Mouse (Mus musculus) urinary bladder, postnatal 4 days (tissue): ENCODE measurements at regions not wholly inside any gene's neighbourhood (a gene's known extent, or its start where the extent isn't known, plus 50 kb on each side); places are given as distances from the start of the nearest gene placed in this dataset.

ENCODE experiments used
- DNase-seq, 2 experiments: peaks; one replicate each; pipeline ENCODE4 v3.0.0; 2021 to 2022; ENCODE audit warnings: low spot score in 2 of 2

DNA sequence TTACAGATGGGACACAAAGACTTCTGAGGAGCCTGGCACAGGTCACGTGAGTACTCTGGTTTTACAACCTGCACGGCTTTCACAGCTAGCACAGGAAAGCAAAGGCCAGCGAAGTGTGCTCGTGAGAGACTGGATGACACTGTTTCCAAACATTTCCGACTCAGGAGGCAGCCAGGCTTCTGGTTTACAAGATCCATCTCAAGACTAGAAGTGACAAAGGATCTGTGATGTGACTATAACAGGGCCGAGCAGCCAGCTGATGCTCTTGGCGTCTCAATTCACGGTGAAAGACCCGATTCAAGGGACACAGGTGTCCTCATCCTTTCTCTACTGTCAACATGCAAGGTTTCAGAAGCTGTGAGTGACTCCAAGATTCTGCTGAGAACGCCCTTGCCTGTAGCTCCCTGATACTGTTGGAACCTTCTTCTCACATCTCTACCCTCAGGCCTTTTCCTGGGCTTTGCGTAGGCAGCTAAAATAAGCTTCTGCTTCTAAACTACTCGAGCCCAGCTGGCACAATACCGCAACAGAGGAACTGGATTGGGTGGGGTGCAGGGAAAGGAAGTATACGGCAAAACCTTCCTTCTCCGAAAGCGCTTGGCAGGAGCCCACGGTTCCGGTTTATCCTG lies 300.3 kb downstream of the Abcc12 start:
- no peak for DNase-seq

DNA sequence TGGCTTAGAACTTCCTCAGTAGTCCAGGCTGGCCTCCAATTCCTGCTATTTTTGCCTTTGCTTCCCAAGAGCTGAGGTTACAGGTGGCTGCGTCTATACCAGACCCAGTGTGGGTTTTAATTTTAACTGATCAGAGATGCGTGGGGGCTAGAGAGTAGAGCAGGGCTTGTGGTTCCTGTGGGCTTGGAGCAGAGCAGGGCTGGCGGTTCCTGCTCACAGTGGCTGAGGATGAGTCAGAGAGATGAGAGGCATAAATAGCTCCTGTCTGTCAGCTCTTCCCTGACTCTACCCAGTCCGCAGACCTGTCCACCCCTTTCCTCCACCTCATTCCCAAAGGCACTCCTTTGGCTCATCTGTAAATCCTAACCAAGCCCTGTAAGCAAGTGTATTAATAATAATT lies 304.8 kb downstream of the Abcc12 start:
- no peak for DNase-seq

DNA sequence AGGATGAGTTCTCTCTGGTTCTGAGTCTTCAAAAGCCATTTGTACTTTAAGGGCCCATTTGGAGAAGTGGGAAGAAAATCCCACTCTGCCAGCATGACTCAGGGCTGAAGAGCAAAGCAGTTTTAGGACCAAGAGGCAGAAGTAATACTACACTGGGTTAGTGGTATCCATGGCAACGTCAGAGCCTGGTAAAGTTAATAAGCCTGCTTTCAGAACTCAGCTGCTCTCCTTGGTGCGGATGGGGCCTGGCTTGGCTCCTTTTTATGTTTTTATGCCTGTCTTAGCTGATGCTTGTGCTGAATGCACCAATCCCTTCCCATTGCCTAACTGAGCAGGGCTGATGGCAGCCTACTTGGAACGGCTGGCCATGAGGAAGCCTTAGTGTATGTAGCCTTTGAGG lies 306.7 kb downstream of the Abcc12 start:
- no peak for DNase-seq

DNA sequence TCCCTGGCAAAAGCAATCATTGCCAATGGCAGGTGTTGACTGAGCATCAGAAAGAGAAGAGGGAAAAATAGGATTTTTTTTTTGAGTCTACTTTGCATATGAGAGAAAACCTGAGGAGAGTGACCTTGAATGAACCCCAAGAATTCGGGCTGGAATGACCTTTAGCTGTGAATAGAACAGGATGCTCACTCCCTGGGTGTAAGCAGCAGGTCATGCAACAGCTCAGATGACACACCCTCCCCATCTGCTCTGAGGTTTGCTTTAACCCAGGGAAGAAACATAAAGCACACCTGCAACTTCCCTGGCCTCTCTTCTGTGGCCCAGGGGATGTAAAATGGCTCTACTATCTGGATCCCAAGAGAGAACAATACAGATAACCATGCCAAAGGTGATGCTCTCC lies 307.9 kb downstream of the Abcc12 start:
- DNase-seq, result no peak

DNA sequence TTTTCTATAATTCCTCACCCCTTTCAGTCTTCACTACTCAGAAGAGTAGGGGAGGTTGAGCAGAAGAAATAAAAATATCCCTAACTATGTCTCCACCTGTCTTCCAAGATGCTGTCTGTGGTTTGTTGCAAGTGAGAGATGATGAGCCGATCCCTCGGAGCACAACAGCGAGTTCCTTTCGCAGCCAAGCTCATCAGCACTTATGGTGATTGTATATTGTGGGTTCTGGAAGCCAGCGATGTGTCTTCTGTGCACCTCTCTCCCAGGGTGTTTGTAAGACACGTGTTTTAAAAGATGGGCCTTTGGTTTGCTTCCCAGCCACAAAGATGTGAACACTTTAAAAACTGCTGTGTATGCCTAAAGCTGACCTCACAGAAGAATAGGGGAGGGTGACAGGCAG lies 309.0 kb downstream of the Abcc12 start:
- no peak for DNase-seq

DNA sequence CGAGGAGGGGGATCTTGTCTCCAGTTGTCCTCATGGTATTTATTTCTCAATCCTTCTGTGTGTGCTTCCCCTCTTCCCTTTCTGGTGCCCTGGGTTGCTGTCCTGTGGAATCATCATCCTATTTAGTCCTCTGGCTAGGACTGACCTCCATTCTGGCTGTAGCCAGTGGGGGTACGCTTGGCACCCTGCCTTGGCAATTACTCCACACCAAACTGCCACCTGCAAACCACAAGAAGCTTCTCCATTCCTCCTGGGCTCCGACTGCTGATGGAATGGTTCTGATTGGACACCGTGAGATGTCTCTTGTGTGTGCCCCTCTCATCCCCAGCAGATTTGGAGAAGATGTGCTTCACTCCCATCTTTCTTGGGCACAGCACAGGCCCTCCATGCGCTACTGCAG lies 322.5 kb downstream of the Abcc12 start:
- DNase-seq, result peak; percentile 8 to 54

DNA sequence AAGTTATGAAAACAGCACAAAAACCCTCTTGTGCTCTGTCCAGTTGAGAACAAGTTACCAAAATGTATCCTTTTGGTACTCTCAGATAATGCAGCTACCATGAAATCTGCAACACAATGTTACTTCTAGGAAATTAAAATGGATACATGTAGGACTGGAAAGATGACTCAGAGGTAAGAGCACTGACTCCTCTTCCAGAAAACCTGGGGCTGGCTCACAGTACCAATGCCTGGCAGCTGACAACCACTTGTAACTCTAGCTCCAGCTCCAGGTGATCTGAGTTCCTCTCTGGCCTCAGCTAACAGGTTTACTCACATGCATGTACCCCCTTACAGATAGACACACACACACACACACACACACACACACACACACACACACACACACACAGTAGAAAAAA lies 325.1 kb downstream of the Abcc12 start:
- DNase-seq, result peak in 1 of 2 experiments; percentile 13

DNA sequence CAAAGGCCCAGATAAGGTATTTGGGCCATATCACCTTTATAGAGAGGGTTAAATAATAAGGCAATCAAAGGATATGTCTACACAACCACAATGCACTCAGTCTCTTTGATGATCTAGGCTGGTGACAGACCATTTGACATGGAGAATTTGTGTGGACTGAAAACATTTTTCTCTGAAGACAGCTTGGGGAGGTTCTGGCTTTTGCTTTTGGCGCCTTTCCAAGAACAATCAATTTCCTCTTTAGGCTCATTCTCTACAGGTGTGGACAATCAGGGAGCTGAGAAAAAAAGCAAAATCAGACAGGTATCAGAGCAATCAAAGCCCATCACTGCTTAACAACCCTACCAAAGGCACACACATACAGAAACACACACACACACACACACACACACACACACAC lies 325.8 kb downstream of the Abcc12 start:
- peak in 1 of 2 experiments; percentile 13 for DNase-seq

DNA sequence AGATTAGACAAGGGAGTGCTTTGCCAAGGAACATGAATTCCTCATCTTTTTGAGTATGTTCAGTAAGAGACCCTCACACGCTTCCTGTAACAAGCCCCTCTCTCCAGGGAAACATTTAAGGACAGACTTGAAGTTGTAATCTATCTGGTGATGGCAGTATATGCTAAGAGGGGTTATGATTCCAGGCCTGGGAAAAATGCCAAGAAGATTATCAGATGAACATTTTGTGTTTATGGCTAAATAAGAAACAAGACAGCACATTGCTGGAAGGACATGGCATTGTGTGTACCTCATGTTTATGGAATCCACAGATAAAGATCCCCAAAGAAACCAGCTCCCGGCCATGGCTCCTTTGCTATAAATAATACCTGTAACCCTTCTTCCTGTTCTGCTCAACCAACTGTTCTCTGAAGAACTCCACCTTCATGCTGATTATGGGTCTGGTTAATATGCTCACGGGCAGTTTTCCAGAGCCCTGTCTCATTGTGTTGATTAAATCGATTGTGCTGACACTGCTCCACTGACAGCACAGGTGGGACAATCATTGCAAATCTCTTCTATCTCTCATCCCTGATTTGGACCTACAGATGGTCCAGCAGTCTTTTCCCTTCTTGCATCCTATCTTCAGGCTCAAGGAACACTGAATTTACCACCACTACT lies 327.7 kb downstream of the Abcc12 start:
- no peak for DNase-seq

DNA sequence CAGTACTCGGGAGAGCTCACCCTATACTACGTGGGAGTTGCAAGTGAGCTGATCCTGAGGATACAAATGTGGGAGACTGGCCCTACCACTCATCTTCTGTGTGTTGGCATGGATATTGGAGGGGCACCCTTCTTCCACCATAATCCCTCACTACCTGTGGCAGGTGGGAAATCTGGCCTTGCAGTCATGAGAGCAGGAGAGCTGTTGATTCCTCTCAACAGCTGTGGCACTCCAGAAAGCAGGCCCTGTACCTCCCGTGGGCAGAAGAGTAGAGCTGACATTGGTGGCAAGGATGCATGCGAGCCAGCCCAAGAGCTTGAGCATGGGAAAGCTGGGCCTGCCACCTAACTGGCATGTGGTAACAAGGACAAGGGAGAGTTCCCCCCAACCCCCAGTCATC lies 345.8 kb downstream of the Abcc12 start:
- DNase-seq, result no peak

DNA sequence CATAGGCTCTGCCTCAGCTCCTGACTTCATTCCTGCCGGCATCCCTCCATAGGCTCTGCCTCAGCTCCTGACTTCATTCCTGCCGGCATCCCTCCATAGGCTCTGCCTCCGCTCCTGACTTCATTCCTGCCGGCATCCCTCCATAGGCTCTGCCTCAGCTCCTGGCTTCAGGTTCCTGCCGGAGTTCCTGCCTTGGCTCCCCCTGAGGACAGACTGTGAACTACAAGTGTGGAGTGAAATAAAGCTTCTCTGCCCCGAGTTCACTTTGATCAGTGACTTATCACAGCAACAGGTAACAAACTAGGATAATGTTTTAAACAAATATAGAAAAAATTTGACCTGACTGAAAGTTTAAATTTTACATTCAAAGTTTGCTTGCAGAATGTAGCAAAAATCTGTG lies 348.5 kb downstream of the Abcc12 start:
- DNase-seq, result peak in 1 of 2 experiments; percentile 59

DNA sequence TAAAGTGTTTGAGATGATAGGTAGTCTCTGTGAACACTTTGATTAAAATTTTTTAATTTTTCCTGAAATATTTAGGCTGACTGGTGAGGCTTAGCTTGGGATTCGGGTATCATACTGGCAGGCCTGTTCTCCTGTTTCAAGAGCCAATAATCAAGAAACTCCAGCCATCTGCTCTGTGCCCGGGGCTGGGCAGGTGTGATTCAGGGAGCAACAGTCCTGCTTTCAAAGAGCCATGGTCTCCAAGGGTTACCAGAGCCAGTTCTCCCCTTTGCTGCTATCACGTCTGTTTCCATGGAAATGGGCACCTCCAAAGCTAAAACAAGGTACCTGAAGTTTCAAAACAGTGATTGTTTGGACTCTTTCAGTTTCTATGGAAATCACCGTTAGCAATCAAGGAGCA lies 355.6 kb downstream of the Abcc12 start:
- no peak for DNase-seq

DNA sequence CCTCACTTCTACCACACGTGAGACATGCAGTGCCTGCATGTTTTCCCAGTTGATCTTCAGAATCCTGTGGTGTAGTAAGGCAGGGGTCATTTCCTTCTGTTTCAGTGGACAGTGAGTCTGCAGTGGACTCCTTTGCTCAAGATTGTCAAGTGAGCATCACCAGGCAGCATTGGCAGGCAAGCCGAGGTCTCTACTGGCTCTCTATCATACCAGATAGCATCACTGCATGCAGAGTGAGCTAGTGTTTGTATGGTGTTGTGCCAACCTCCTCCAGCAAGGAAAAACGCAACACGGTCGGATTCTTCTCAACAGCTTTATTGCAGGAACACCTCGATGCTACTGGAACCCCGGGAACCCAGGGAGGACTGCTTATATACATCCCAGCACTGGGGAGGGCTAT lies 357.8 kb downstream of the Abcc12 start:
- DNase-seq, result no peak

DNA sequence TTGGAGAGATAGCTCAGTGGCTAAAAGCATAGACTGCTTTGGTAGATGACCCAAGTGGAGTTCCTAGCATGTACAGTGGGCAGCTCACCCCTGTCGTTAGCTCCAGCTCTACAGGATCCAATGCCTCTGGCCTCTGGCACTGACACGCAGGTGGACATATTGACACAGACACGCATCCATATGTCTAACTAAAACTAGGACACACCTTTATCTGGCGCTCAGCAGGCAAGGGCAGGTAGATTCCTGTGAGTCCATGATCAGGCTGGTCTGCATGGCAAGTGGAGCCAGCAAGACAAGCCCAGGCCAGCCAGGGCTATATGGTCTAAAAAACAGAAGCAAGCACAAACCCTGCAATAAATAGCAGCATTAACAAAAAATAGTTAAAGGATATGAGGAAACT lies 358.3 kb downstream of the Abcc12 start:
- DNase-seq, result no peak

DNA sequence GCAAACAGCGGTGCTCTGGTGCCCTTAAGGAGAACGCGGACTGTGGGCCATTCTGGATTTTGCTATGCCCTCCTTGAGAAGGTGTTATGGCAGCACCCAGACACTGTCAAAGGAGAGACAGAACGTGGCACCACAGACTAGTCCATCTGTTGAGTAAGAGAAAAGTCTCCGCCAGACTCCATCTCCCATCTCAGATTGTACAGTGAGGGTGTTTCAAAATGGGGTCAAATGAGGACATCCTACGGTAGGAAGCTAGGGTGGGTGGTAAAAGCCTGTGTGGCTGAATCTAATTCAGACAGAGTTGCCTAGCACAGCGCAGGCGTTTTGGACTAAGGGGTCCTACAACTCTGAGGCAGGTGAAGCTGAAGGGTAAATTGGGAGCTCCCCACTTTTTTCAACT lies 366.1 kb downstream of the Abcc12 start:
- DNase-seq, result no peak

DNA sequence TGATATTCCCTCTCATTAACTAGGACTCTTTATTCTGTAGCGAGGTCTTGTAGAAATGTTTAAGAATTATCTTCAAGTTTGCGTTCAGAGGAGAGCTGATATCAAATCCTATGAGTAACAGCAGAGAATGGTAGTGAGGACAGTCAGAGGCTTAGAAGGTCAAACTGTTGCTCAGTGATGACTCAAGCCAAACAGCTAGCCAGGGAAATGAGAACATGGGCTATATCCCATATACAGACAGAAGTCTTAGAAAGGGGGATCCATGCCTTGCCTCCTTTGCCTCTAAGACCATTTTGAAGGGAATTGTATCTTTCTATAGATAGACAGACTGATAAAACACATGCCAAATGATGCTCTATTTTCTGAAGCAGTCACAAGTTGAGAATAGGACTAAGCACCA lies 368.0 kb downstream of the Abcc12 start:
- no peak for DNase-seq

DNA sequence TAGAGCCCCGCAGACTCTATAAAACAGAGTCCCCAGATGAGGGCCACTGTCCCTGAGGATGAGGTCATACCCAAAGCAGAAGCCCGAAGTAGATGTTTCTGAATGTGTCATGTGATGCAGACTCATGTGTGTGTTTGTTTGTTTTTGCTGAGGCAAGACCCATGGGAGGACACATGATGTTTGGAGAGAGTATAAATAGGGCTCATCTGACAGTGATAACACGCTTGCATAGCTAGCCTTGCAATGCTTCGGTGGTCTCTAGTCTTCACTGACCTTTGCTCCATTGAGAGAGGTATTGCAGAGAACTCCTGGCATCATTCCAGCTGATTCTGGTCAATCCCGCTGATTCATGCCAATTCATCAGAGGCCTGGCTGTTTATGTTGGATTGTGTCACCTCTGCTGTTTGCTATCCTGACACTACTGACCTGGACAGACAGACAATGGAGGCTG lies 368.1 kb downstream of the Phkb start:
- no peak for DNase-seq

DNA sequence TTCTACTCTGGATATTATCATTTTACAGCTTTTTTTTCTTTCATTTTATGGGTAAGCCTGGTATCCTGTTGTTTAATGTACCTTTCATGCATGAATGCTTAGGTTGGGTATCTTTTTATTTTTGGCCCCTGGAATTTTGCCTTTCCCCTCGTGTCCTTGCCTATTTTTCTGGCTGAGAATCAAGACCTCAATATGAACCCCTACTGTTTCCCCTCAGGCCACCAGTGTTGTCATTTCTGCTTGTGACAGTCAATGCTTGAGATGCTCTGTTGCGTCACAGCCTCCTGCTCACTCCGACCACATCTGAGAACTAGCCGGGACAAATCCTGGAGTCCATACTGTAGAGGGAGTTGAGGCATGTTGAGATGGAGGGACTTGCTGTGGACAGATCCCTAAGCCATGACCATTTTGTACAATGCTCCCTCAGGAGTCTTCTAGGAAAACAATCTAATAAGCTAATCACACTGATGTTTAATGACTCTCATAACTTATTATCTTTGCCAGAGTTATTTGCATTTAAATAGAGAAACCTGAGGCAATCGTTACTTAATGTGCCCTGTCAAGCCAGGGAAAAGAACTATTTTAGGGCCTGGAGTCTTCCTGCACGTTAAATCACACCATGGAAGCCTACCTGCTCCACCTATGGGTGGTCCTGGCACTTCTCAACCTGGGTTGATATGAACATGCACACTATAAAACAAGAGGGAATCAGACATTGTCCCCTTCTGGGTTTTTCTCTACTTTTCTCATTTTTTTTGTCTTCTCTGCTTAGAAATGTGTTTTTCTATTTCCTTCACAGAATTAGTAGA lies 363.9 kb downstream of the Phkb start:
- DNase-seq, result no peak

DNA sequence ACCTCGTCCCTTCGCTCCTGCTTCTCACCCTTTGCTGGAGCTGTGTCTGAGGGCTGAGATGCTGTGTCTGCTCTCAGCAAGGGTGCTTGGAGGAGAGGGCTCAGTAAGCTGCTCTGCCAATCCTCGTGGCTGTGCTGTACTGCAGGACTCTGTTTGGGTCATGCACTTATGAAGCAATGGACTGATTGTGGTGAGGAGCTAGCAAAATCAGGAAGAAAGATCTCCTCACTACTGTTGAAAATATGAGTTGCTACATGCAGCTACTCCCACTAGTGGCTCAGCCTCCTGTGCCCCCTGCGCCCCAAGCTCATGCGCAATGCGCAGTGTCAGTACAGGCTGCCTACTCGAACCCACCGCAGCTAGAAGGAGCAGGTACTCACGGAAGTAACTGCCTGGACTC lies 362.3 kb downstream of the Phkb start:
- DNase-seq, result no peak

DNA sequence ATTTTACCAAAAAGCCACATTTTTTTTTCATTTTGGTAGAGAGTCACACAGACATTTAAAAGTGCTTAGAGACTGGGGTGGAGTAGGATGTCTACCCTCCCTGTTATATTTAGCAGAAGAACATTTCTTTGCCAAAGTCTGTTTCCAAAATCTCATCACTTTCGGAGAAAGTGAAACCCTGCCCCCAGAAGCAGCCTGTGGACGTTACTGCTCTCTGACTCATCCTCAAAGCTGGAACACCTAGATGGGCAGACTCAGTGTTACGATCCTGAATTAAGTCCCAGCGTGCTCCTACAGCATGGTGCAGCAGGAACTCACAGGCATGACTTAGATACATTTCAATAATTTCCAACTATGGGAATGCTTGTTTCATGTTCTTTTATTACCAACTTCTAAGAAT lies 361.1 kb downstream of the Phkb start:
- DNase-seq, result no peak

DNA sequence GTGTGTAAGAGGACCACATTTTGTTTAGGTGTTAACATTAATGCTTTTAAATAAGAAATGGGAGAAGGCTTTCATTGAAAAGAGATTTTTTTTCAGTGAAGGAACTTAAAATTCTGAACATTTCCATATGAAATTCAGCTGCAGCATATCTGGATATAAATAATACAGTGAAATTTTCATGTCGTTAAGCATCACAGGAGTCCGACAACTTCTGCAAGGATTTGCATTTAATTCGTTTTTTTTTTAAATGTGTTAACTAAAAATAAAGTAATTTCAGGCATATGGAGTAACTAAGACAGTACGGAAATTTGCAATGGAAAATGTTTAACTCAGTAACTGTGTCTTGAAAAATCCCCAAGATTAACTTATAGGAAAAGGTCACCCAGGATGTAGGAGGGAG lies 351.5 kb downstream of the Phkb start:
- DNase-seq, result no peak

DNA sequence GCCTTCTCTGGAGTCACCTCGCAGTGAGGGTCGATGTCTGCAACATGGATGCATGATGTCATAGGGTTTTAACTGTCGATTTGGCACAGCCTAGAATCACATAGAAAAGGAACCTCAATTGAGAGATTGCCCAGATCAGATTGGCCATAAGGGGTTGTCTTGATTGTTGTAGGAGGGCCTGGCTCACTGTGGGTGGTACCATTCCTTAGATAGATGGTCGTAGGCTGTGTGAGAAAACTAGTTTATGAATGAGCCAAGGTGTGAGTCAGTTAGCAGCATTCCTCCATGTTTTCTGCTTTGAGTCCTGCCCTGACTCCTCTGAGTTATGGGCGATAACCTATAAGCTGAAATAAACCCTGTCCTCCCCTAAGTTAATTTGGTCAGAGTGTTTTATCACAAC lies 343.9 kb downstream of the Phkb start:
- DNase-seq, result no peak

DNA sequence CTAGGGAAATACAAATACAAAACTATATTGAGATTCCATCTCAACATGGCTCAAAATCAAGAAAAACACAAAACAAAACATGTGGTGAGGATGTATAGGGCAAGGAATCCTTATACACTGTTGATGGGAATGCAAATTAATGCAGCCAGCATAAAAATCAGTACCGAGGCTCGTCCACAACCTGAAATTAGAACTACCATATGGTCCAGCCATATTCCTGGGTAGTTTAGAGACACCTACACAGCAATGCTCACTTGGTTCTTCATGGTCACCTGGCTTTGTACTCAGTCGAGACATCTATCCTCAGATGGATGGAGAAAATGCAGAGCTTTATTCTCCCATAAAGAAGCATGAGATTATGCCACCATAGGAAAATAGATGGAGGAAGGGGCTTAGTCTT lies 340.0 kb downstream of the Phkb start:
- DNase-seq, result no peak
